Mouse (Mus musculus) hindbrain, embryonic 14.5 days (tissue): ENCODE data around the gene Sh2d5. TPM values are rescaled to one million over a fixed set of nuclear protein-coding genes. Genes with fewer than 3 reads are reported as not detected.

Source experiments
- ATAC-seq: fragments of 200-750 bp; cut with Nextera tagmentation; 2 replicates; pipeline ENCODE4 v1.8.0; 2017; ENCODE audit warnings: moderate number of reproducible peaks, mild to moderate bottlenecking, moderate TSS enrichment, moderate library complexity; ENCODE audit not compliant: low FRiP score
- DNase-seq: peaks from one replicate; pipeline ENCODE4 v3.0.0-alpha.2; 2015; ENCODE audit warnings: low spot score
- H3K27ac ChIP-seq: fragments of 300-500 bp; sonication (generic); 2 replicates; pipeline ENCODE4 v1.5.1; 2014; ENCODE audit warnings: mild to moderate bottlenecking, moderate library complexity
- H3K27me3 ChIP-seq: fragments of 300-500 bp; sonication (generic); 2 replicates; pipeline ENCODE4 v1.6.1; 2014; ENCODE audit warnings: mild to moderate bottlenecking, low read length, mixed read lengths; ENCODE audit not compliant: control insufficient read depth, insufficient read depth
- H3K36me3 ChIP-seq: fragments of 300-500 bp; sonication (generic); replicated peaks from 2 replicates; pipeline ENCODE4 v1.6.1; 2014; ENCODE audit not compliant: control insufficient read depth, insufficient read depth
- H3K4me1 ChIP-seq: fragments of 300-500 bp; sonication (generic); replicated peaks from 2 replicates; pipeline ENCODE4 v1.6.1; 2014; ENCODE audit warnings: antibody characterized with exemption, low read length, mixed read lengths; ENCODE audit not compliant: control insufficient read depth, insufficient read depth
- H3K4me2 ChIP-seq: fragments of 300-500 bp; sonication (generic); replicated peaks from 2 replicates; pipeline ENCODE4 v1.6.1; 2014; ENCODE audit warnings: mild to moderate bottlenecking, moderate library complexity
- H3K4me3 ChIP-seq: fragments of 300-500 bp; sonication (generic); replicated peaks from 2 replicates; pipeline ENCODE4 v1.5.1; 2014; ENCODE audit warnings: mild to moderate bottlenecking, low read length
- H3K9ac ChIP-seq: fragments of 300-500 bp; sonication (generic); 2 replicates; pipeline ENCODE4 v1.6.1; 2014
- H3K9me3 ChIP-seq: fragments of 300-500 bp; sonication (generic); 2 replicates; pipeline ENCODE4 v1.6.1; 2016; ENCODE audit warnings: low read length; ENCODE audit not compliant: control insufficient read depth
- WGBS: fragments of 180-500 bp; shearing (Covaris S2); extraction: QIAGEN DNeasy Blood & Tissue Kit; methylation state at CpG from one replicate; pipeline ENCODE4 v1.1.7; 2014; 5-methylcytosine and 5-hydroxymethylcytosine counted together
- polyA plus RNA-seq: library from polyadenylated mRNA; unstranded; fragments of >200 nt; fragmentation: Nextera tagmentation; extraction: Ambion mirVana; gene quantifications from 2 replicates; pipeline ENCODE4 v1.2.1, GENCODE M21; 2014

The Sh2d5 gene
- polyA plus RNA-seq, 1 experiment from 2014 or later: 12.0 TPM

- peak; percentile 99 for DNase-seq
- WGBS: under 1% methylated on average over 60 of the region's 64 CpGs
- peak within 1 kb of the TSS; percentile 84 for H3K4me2 ChIP-seq
- H3K4me3 ChIP-seq: peak within 1 kb of the TSS; percentile 76
- H3K27ac ChIP-seq: peak within 1 kb of the TSS; percentile 74
- H3K9ac ChIP-seq: peak within 1 kb of the TSS; percentile 83
- peaks cover 25% of the 10 kb centered on the region for H3K4me1 ChIP-seq
- H3K9me3 ChIP-seq: no peaks in the 10 kb centered on the region
- H3K27me3 ChIP-seq: no peaks in the 10 kb centered on the region
- ATAC-seq: peak; percentile 98
- H3K36me3 ChIP-seq: peaks cover 22% of the 10 kb centered on the region
Measured at GRCm38 (mm10) chr4:138304340-138305104, 54.3 kb downstream of the Sh2d5 start, which contains the start of gene Ddost. Ddost (plus strand) TSS chr4:138304730.

GRCm38 (mm10) chr4:138307025-138307424 is 56.8 kb downstream of the Sh2d5 start:
- Histone ChIP-seq H3K27ac (no peak overlapping the region), H3K4me1 (peaks cover 25% of the 10 kb centered on the region), H3K4me3 (no peak overlapping the region), H3K27me3 (no peaks in the 10 kb centered on the region), H3K9me3 (no peaks in the 10 kb centered on the region), H3K4me2 (no peak overlapping the region), H3K9ac (no peak overlapping the region), H3K36me3 (peaks cover 45% of the 10 kb centered on the region)
- WGBS: 74% methylated on average over 3 of the region's 3 CpGs
- DNase-seq (no peak), ATAC-seq (no peak)

- peaks cover 25% of the 10 kb centered on the region for H3K4me1 ChIP-seq
- H3K27ac ChIP-seq: no peak overlapping the region
- no peak for ATAC-seq
- H3K9ac ChIP-seq: no peak overlapping the region
- 87% methylated on average over 12 of the region's 12 CpGs for WGBS
- H3K36me3 ChIP-seq: peaks cover 52% of the 10 kb centered on the region
- H3K27me3 ChIP-seq: no peaks in the 10 kb centered on the region
- H3K9me3 ChIP-seq: no peaks in the 10 kb centered on the region
- DNase-seq: no peak
- no peak overlapping the region for H3K4me2 ChIP-seq
- H3K4me3 ChIP-seq: no peak overlapping the region
Measured at GRCm38 (mm10) chr4:138307739-138308138, 57.5 kb downstream of the Sh2d5 start.

GRCm38 (mm10) chr4:138310311-138310910 is 60.2 kb downstream of the Sh2d5 start:
- Histone ChIP-seq H3K4me2 (no peak overlapping the region), H3K36me3 (peaks cover 79% of the 10 kb centered on the region), H3K9me3 (no peaks in the 10 kb centered on the region), H3K4me3 (no peak overlapping the region), H3K4me1 (peaks cover 13% of the 10 kb centered on the region), H3K9ac (no peak overlapping the region), H3K27ac (no peak overlapping the region), H3K27me3 (no peaks in the 10 kb centered on the region)
- 93% methylated on average over 19 of the region's 19 CpGs for WGBS
- ATAC-seq (no peak), DNase-seq (no peak)

Other genes with a start within 250 kb of the Sh2d5 start
- gene Hp1bp3, start 34.1 kb upstream of the Sh2d5 start, polyA plus RNA-seq: 195 and 200 TPM in 2 replicates
- 2.7 and 3.2 TPM in 2 replicates for gene Kif17, start within 50 bp of the Sh2d5 start, polyA plus RNA-seq
- gene Ddost, start 54.3 kb downstream of the Sh2d5 start, polyA plus RNA-seq: 197 and 208 TPM in 2 replicates
- gene Pink1, start 75.9 kb downstream of the Sh2d5 start, polyA plus RNA-seq: 53.4 and 57.4 TPM in 2 replicates
- gene Cda, start 117.6 kb downstream of the Sh2d5 start, polyA plus RNA-seq: 5.2 and 6.4 TPM in 2 replicates
- 8.8 and 13.6 TPM in 2 replicates for gene Fam43b, start 146.1 kb downstream of the Sh2d5 start, polyA plus RNA-seq
- gene Mul1, start 184.3 kb downstream of the Sh2d5 start, polyA plus RNA-seq: 18.5 and 23.1 TPM in 2 replicates
- 17.1 and 17.2 TPM in 2 replicates for gene Camk2n1, start 203.9 kb downstream of the Sh2d5 start, polyA plus RNA-seq